Mouse (Mus musculus) spleen, adult 2 months (tissue): ENCODE data around the gene Drd5.
A peak's percentile ranks its signal among the peaks of the same experiment; 100 is the strongest.

ENCODE experiments used
- CTCF ChIP-seq: fragments of 200-500 bp; IDR thresholded peaks from 2 replicates; pipeline ENCODE4 v1.5.1; 2011; ENCODE audit warnings: mild to moderate bottlenecking, inconsistent platforms; ENCODE audit not compliant: insufficient read depth, insufficient read length, insufficient replicate concordance; ENCODE audit errors: extremely low read depth
- POLR2A ChIP-seq: fragments of 200-500 bp; IDR thresholded peaks from 2 replicates; pipeline ENCODE4 v1.6.1; 2011; ENCODE audit warnings: low read depth, low read length, inconsistent platforms

DNA sequence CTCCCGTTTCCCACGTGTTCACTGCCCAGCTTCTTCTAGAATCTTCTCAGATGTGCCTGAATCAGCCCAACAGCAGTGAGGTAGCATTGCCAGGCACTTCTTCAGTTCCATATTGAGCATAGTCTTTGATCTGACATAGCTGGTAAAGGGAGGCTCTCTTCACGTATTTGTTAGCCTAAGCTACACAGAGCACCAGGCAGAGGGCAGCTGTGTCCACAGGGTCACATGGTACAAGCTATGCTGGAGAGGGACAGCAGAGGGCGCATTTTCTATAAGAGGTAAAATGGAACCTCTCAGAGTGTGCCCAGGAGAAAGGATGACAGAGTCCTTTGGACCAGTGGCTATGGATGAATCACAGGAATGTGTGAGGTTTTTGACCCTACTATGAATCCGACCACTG, 10.3 kb upstream of the Drd5 start:
- TF ChIP-seq CTCF = peak; percentile 39; the same call in 1 of the 2 replicates
- no peak for TF ChIP-seq POLR2A
